Mouse (Mus musculus): ENCODE results near the gene Tent4a.

Gene Tent4a

GRCm38 (mm10) chr13:69543595-69543994, 9.2 kb upstream of the Tent4a start:
- DNase-seq, result no peak

- DNase-seq, result no peak
Observed at GRCm38 (mm10) chr13:69542571-69543352, 8.3 kb upstream of the Tent4a start.

- no peak for DNase-seq
Observed at GRCm38 (mm10) chr13:69541776-69542175, 7.4 kb upstream of the Tent4a start.

- DNase-seq, result no peak
Observed at GRCm38 (mm10) chr13:69541209-69541608, 6.8 kb upstream of the Tent4a start.

- no peak for DNase-seq
Observed at GRCm38 (mm10) chr13:69538327-69538726, 3.9 kb upstream of the Tent4a start.

- DNase-seq, result no peak
Observed at GRCm38 (mm10) chr13:69537366-69537765, 2.9 kb upstream of the Tent4a start.

- DNase-seq, result no peak
Observed at GRCm38 (mm10) chr13:69536021-69536420, 1.6 kb upstream of the Tent4a start.

GRCm38 (mm10) chr13:69534654-69535551, 486 bp upstream of the Tent4a start:
- DNase-seq, result peak; percentile 98

GRCm38 (mm10) chr13:69533405-69534333, 748 bp downstream of the Tent4a start, which contains the start of gene Nsun2:
Nsun2 (plus strand) TSS chr13:69533746.
- peak; percentile 75 for DNase-seq

- no peak for DNase-seq
Observed at GRCm38 (mm10) chr13:69532893-69533404, 1.5 kb downstream of the Tent4a start.

GRCm38 (mm10) chr13:69532101-69532892, 2.1 kb downstream of the Tent4a start:
- DNase-seq, result peak; percentile 52

- no peak for DNase-seq
Observed at GRCm38 (mm10) chr13:69531431-69531830, 3.0 kb downstream of the Tent4a start.

- no peak for DNase-seq
Observed at GRCm38 (mm10) chr13:69530951-69531350, 3.5 kb downstream of the Tent4a start.

GRCm38 (mm10) chr13:69530156-69530555, 4.3 kb downstream of the Tent4a start:
- DNase-seq, result peak; percentile 53

GRCm38 (mm10) chr13:69528531-69528930, 5.9 kb downstream of the Tent4a start:
- DNase-seq, result no peak

GRCm38 (mm10) chr13:69525867-69526266, 8.6 kb downstream of the Tent4a start:
- DNase-seq, result no peak

GRCm38 (mm10) chr13:69524158-69524530, 10.3 kb downstream of the Tent4a start:
- no peak for DNase-seq

GRCm38 (mm10) chr13:69523444-69524157, 10.8 kb downstream of the Tent4a start:
- DNase-seq, result no peak

- DNase-seq, result no peak
Observed at GRCm38 (mm10) chr13:69522161-69522791, 12.1 kb downstream of the Tent4a start.

GRCm38 (mm10) chr13:69519137-69519536, 15.3 kb downstream of the Tent4a start:
- no peak for DNase-seq
